Mouse (Mus musculus) E14TG2a.4 (cell line): ENCODE measurements at regions not wholly inside any gene's neighbourhood (a gene's known extent, or its start where the extent isn't known, plus 50 kb on each side); places are given as distances from the start of the nearest gene placed in this dataset.

Source experiments
- CTCF ChIP-seq: conservative IDR thresholded peaks from 2 replicates; pipeline ENCODE4 v1.5.1; 2014; ENCODE audit warnings: low read length
- NANOG ChIP-seq: IDR thresholded peaks from 2 replicates; pipeline ENCODE4 v1.6.1; 2014; ENCODE audit warnings: borderline replicate concordance, low read length, mixed read lengths

GRCm38 (mm10) chr12:50698613-50699442 lies 49.9 kb upstream of the Prkd1 start:
- TF ChIP-seq CTCF (no peak), NANOG (no peak)
